Mouse (Mus musculus) ES-Bruce4 (cell line): ENCODE measurements around the gene Patl2.

ENCODE experiments used
- CTCF ChIP-seq: IDR thresholded peaks from one replicate; pipeline ENCODE4 v1.8.1; 2011; ENCODE audit warnings: low read depth, low read length
- POLR2A ChIP-seq: IDR thresholded peaks from one replicate; pipeline ENCODE4 v1.8.1; 2011; ENCODE audit warnings: low read length; ENCODE audit not compliant: insufficient read depth

GRCm38 (mm10) chr2:122191849-122192248 lies 5.9 kb upstream of the Patl2 start:
- TF ChIP-seq CTCF (no peak), POLR2A (no peak)
